Mouse (Mus musculus) midbrain, postnatal 0 days (tissue): ENCODE measurements around the gene Ptprn2. TPM values are rescaled to one million over a fixed set of nuclear protein-coding genes. Genes with fewer than 3 reads are reported as not detected.
A peak's percentile ranks its signal among the peaks of the same experiment; 100 is the strongest.

Experiments
- ATAC-seq: fragments of 200-750 bp; cut with Nextera tagmentation; 2 replicates; pipeline ENCODE4 v1.8.0; 2017; ENCODE audit warnings: moderate number of reproducible peaks, mild to moderate bottlenecking, moderate TSS enrichment, moderate library complexity; ENCODE audit not compliant: low FRiP score
- DNase-seq: peaks from one replicate; pipeline ENCODE4 v3.0.0-alpha.2; 2015; ENCODE audit warnings: low spot score
- H3K27ac ChIP-seq: fragments of 300-500 bp; sonication (generic); 2 replicates; pipeline ENCODE4 v1.5.1; 2014; ENCODE audit warnings: low read depth, mild to moderate bottlenecking, low read length, mixed read lengths
- H3K27me3 ChIP-seq: fragments of 300-500 bp; sonication (generic); 2 replicates; pipeline ENCODE4 v1.6.1; 2014; ENCODE audit warnings: low read length, control low read depth, mixed read lengths; ENCODE audit not compliant: insufficient read depth
- H3K36me3 ChIP-seq: fragments of 300-500 bp; sonication (generic); 2 replicates; pipeline ENCODE4 v1.6.1; 2014; ENCODE audit warnings: low read length, control low read depth, mixed read lengths; ENCODE audit not compliant: insufficient read depth
- H3K4me1 ChIP-seq: fragments of 300-500 bp; sonication (generic); 2 replicates; pipeline ENCODE4 v1.6.1; 2014; ENCODE audit warnings: mild to moderate bottlenecking, control low read depth, antibody characterized with exemption, low read length, mixed read lengths; ENCODE audit not compliant: insufficient read depth
- H3K4me2 ChIP-seq: fragments of 300-500 bp; sonication (generic); 2 replicates; pipeline ENCODE4 v1.6.1; 2014; ENCODE audit warnings: low read depth, mild to moderate bottlenecking, low read length, mixed read lengths; ENCODE audit not compliant: poor library complexity, severe bottlenecking
- H3K4me3 ChIP-seq: fragments of 300-500 bp; sonication (generic); 2 replicates; pipeline ENCODE4 v1.5.1; 2014; ENCODE audit warnings: low read depth, mild to moderate bottlenecking, low read length, moderate library complexity
- H3K9ac ChIP-seq: fragments of 300-500 bp; sonication (generic); replicated peaks from 2 replicates; pipeline ENCODE4 v1.6.1; 2014; ENCODE audit warnings: mild to moderate bottlenecking, low read length, moderate library complexity, mixed read lengths; ENCODE audit not compliant: poor library complexity, severe bottlenecking
- H3K9me3 ChIP-seq: fragments of 300-500 bp; sonication (generic); 2 replicates; pipeline ENCODE4 v1.6.1; 2016; ENCODE audit warnings: low read length, control low read depth
- CTCF ChIP-seq: IDR thresholded peaks from 2 replicates; pipeline ENCODE4 v1.5.1; 2016; ENCODE audit warnings: antibody characterized with exemption, mild to moderate bottlenecking
- WGBS: fragments of 180-500 bp; shearing (Covaris S2); extraction: QIAGEN DNeasy Blood & Tissue Kit; methylation state at CpG from one replicate; pipeline ENCODE4 v1.1.7; 2014; 5-methylcytosine and 5-hydroxymethylcytosine counted together
- polyA plus RNA-seq: library from polyadenylated mRNA; unstranded; fragments of >200 nt; fragmentation: Nextera tagmentation; extraction: Ambion mirVana; gene quantifications from 2 replicates; pipeline ENCODE4 v1.2.1, GENCODE M21; 2015
- total RNA-seq: library from RNA; depleted of rRNA; stranded (reverse); fragments of >200 nt; gene quantifications from 2 replicates; pipeline ENCODE4 v1.2.3, GENCODE M21; 2014

Gene Ptprn2
- total and polyA plus RNA-seq, 2 experiments from 2014 or later: 22.2 to 110 TPM

DNA sequence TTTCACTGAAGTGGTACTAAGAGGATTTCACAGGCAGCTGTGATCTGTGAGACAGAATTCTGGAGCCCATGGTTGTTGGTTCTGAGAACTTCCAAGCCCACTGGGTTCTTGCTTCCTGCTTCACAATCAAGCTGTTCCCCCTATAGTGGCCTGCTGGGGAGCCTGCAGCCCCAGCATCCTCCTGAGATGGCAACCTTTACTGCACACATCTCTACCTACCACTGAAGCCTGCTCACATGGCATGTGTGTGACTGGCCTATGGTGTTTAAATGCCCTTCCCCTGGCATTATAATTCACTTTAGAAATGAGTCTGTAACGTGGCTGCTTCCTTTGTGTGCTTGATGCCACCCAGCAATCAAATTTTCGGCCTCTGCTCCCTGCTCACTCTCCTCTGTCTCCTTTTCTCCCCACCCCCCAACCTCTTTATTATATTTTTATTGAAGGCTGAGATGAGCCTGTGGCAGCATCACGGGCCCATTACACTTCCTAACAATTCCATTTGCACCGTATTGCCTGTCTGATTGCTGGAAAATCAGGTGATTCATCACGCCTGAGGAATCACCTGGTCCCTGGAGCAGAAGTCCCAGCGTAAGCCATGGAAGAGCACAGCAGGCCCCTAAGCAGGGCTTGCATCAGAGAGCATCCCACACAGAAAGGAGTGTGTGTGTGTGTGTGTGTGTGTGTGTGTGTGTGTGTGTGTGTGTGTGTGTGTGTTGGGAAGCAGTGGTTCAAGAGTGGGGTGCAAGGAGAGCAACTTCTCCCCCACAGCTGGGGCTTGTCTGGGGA, 402.2 kb downstream of the Ptprn2 start:
- WGBS: 28% methylated on average over 6 of the region's 6 CpGs

GRCm38 (mm10) chr12:116888856-116889255, 403.3 kb downstream of the Ptprn2 start:
- H3K9ac ChIP-seq: no peak overlapping the region
- WGBS: 45% methylated on average over 2 of the region's 2 CpGs
- H3K27me3 ChIP-seq: no peaks in the 10 kb centered on the region
- H3K4me3 ChIP-seq: no peak overlapping the region
- DNase-seq (peak; percentile 70), ATAC-seq (no peak)
- H3K9me3 ChIP-seq: no peaks in the 10 kb centered on the region
- no peak for TF ChIP-seq CTCF
- no peak overlapping the region; the same call in 1 of the 2 replicates for H3K27ac ChIP-seq
- no peaks in the 10 kb centered on the region for H3K36me3 ChIP-seq
- H3K4me1 ChIP-seq: no peaks in the 10 kb centered on the region
- no peak overlapping the region for H3K4me2 ChIP-seq

More for the DNA sequence above, 402.2 kb downstream of the Ptprn2 start:
- H3K36me3 ChIP-seq: no peaks in the 10 kb centered on the region
- no peak overlapping the region for H3K4me3 ChIP-seq
- TF ChIP-seq CTCF: peak; percentile 22
- no peak overlapping the region for H3K4me2 ChIP-seq
- H3K27ac ChIP-seq: peak overlapping the region; percentile 63; the same call in 1 of the 2 replicates
- no peaks in the 10 kb centered on the region for H3K27me3 ChIP-seq
- ATAC-seq: peak; percentile 29
- H3K4me1 ChIP-seq: no peaks in the 10 kb centered on the region
- H3K9me3 ChIP-seq: no peaks in the 10 kb centered on the region
- H3K9ac ChIP-seq: no peak overlapping the region
- DNase-seq: peak; percentile 40

DNA sequence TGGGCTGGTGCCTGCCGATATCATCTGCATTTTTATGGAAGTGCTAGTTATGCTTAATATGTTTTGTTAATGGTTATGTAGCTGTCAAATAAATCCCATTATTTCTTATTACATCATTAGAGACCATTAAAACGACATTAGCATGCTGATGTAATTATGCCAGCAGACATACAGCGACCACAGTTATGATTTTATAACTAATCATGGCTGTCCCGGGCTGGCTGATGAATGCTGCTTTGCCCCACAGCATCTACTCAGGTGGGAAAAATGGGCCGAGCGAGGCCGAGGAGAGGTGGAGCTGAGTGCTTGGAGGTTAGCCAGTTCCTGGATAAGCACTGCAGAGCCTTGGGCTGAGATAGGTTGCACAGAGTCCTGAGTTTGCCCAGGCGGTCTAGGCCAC, 407.1 kb downstream of the Ptprn2 start:
- H3K27me3 ChIP-seq: no peaks in the 10 kb centered on the region
- TF ChIP-seq CTCF: no peak
- H3K4me3 ChIP-seq: no peak overlapping the region
- no peak overlapping the region for H3K27ac ChIP-seq
- ATAC-seq: no peak
- no peaks in the 10 kb centered on the region for H3K36me3 ChIP-seq
- no peak overlapping the region for H3K4me2 ChIP-seq
- H3K9me3 ChIP-seq: no peaks in the 10 kb centered on the region
- no peak overlapping the region for H3K9ac ChIP-seq
- no peaks in the 10 kb centered on the region for H3K4me1 ChIP-seq
- DNase-seq: no peak
- WGBS: 77% methylated on average over 8 of the region's 8 CpGs

DNA sequence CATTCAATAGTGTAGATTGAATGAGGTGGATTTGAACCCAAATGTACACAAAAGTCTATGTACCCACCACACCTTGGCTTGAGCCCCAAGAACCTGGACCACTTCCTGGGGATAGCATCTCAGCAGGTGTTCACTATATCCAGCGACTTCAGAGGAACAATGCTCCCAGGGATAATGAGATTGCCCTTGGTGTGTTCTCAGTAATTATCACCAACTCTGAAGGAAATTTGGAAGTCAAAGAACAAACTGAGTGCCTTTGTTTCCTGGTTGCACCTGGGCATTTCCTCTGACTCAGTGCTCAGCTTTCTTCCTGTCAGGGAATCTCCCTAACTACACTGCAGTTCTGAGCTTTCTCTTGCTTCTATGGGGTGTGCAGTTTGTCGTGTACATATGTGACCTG, 411.1 kb downstream of the Ptprn2 start:
- 51% methylated on average over 2 of the region's 2 CpGs for WGBS
- H3K9me3 ChIP-seq: no peaks in the 10 kb centered on the region
- H3K4me1 ChIP-seq: no peaks in the 10 kb centered on the region
- no peaks in the 10 kb centered on the region for H3K36me3 ChIP-seq
- no peak overlapping the region for H3K4me2 ChIP-seq
- DNase-seq (no peak), ATAC-seq (no peak)
- no peaks in the 10 kb centered on the region for H3K27me3 ChIP-seq
- H3K9ac ChIP-seq: no peak overlapping the region
- no peak overlapping the region for H3K4me3 ChIP-seq
- H3K27ac ChIP-seq: no peak overlapping the region
- no peak for TF ChIP-seq CTCF

GRCm38 (mm10) chr12:116901773-116902172, 416.3 kb downstream of the Ptprn2 start:
- 43% methylated on average over 3 of the region's 3 CpGs for WGBS
- H3K9ac ChIP-seq: no peak overlapping the region
- TF ChIP-seq CTCF: no peak
- H3K4me3 ChIP-seq: no peak overlapping the region
- H3K9me3 ChIP-seq: no peaks in the 10 kb centered on the region
- no peaks in the 10 kb centered on the region for H3K4me1 ChIP-seq
- H3K27me3 ChIP-seq: no peaks in the 10 kb centered on the region
- DNase-seq (no peak), ATAC-seq (no peak)
- H3K36me3 ChIP-seq: no peaks in the 10 kb centered on the region
- H3K4me2 ChIP-seq: no peak overlapping the region
- no peak overlapping the region for H3K27ac ChIP-seq

DNA sequence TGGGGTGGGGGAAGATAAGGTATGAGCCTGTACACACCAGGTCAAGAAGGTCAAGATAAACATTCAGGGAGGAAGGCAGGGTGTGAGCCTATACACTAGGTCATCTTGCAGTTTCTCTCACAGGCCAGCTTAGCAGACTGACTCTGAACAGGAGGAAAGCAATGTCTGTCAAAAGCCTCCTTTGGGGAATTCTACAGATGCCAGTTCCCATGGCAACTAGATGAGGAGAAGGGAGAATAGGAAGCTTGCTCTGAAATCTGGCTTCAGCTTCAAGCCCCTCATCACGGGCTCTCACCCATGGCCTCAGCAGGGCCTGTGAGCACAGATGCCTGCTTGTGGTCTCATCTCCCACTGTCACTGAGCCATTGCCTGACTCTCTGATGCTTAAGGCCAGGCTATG, 421.9 kb downstream of the Ptprn2 start:
- Histone ChIP-seq H3K4me1 (peaks cover 20% of the 10 kb centered on the region), H3K4me2 (no peak overlapping the region), H3K9me3 (no peaks in the 10 kb centered on the region), H3K27me3 (no peaks in the 10 kb centered on the region), H3K9ac (no peak overlapping the region), H3K36me3 (no peaks in the 10 kb centered on the region), H3K4me3 (no peak overlapping the region), H3K27ac (peak overlapping the region; percentile 83)
- DNase-seq (peak; percentile 81), ATAC-seq (peak; percentile 71)
- no peak for TF ChIP-seq CTCF
- 12% methylated on average over 1 of the region's 1 CpGs for WGBS
